Mouse (Mus musculus): ENCODE data around the gene Crtac1.

Gene Crtac1

DNA sequence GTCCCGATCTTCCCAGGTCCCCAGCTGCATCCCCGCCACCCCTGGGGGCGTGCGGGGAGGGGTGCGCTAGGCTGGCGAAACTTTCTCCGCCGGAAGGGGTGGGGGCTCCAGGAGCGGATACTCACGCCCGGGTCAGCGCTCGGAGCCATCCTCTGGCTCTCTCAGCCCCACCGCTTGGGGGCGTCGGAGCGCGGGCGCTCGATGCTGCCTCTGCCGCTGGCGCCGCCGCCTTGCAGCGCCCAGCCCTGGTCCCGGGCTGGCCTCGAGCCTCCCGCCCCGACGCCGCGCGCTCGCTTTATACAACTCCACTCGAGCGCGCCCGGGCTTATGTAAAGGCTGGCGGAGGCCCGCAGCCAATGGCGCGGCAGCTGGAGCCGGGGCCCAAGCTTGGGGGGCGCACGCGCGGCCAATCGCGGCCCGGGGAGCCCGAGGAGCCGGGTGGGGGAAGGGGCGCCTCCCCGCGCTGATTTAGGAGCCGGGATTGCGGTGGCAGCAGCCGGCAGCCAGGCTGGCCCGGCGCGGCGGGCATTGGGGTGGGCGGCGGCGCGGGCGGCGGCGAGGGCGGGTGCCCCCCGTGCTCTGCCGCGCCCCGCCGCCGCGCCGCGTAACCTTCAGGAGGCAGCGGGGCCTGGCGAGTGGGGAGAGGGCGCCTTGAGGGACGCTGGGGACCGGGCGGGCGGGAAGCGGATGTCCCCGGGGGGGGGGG lies at the start of gene Crtac1:
Crtac1 (minus strand) TSS at position 299 of the 706 bp plus-strand sequence.
- DNase-seq (ENCODE audit: low spot score in 2 of 2) = no peak

- DNase-seq (ENCODE audit: low spot score in 2 of 2) = no peak
These were observed 46.7 kb upstream of the Crtac1 start for GRCm38 (mm10) chr19:42478303-42478702.

- DNase-seq (ENCODE audit: low spot score in 2 of 2) = no peak
These were observed 46.2 kb upstream of the Crtac1 start for GRCm38 (mm10) chr19:42477769-42478168.

- no peak for DNase-seq (ENCODE audit: low spot score in 2 of 2)
These were observed 41.2 kb upstream of the Crtac1 start for GRCm38 (mm10) chr19:42472831-42473230.

- DNase-seq (ENCODE audit: low spot score in 2 of 2) = no peak
These were observed 40.0 kb upstream of the Crtac1 start for GRCm38 (mm10) chr19:42471571-42471970.

DNA sequence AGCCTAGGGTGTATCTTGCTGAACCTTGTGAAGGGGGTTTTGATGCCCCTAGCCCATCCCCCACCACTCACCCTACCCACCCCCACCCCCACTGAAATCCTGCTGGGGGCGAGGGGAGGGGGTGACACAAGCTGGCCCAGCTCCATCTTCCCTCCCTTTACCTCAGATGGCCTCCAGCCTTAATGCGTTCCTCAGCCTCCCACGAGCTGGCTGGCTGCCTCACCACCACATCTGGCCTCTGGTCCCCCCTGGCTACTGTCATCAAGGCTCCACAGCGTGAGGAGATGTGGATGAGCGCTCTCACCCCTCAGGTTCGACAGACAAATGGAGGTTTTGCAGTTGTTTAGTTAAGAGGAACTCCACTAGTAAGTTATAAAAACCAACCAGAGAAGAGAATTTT lies 30.3 kb upstream of the Crtac1 start:
- no peak for DNase-seq (ENCODE audit: low spot score in 2 of 2)

DNA sequence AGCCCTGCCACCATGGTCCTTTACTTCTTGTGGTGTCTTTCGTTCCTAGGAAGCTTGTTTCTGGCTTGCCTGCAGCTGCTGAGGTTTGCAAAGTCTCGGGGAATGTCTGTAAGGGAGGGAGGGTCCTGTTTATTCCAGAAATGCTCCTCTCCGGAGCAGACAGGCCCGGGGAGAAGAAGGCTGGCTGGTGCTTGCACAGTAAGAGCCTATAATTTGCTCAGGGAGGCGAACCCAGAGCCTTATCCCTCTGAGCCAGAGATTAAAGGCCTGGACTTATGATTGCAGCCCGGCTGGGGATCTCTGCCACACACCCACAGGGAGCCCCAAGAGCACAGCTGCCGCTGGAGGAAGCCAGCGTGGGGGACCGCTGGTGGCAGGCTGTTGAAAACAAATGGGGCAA lies 29.8 kb upstream of the Crtac1 start:
- DNase-seq (ENCODE audit: low spot score in 2 of 2) = no peak

DNA sequence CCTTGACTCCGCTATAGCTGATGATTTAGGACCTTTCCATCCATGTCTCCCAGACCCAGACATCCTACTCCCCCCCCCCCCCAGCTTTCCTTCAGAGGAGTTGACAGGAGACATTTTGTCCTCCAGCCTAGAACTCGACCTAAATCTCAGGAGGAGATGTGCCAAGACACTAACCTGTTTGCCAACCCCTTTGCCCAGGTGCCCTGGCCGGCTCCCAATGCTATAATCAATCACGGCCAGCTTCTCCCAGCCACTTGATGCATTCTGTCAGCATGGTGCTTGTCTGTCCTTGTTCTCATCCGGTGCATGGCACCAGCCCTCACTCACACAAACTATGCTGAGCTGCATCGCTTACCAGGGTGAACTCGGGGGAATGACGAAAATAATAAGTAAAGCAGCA lies 27.9 kb upstream of the Crtac1 start:
- no peak for DNase-seq (ENCODE audit: low spot score in 2 of 2)

- no peak for DNase-seq (ENCODE audit: low spot score in 2 of 2)
These were observed 23.1 kb upstream of the Crtac1 start for GRCm38 (mm10) chr19:42454481-42455236.

DNA sequence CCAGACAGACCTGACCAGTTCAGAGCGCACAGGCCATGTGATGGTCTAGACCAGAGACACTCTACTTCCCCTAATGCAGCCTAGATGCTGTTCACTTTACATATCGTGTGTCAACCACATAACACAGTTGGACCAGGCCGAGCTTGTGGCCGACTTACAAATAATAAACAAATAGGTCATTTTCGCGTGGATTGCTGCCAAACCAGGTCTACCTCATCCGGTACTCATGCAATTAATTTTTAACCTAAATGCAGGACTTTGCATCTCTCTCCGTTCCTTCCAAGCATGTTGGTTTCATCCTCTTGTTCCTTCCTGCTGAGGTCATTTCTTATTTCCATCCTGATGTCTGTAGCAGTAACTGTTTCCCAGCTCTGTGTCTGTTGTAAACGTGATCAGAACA lies 22.4 kb upstream of the Crtac1 start:
- no peak for DNase-seq (ENCODE audit: low spot score in 2 of 2)

GRCm38 (mm10) chr19:42452539-42452938 lies 21.0 kb upstream of the Crtac1 start:
- no peak for DNase-seq (ENCODE audit: low spot score in 2 of 2)

DNA sequence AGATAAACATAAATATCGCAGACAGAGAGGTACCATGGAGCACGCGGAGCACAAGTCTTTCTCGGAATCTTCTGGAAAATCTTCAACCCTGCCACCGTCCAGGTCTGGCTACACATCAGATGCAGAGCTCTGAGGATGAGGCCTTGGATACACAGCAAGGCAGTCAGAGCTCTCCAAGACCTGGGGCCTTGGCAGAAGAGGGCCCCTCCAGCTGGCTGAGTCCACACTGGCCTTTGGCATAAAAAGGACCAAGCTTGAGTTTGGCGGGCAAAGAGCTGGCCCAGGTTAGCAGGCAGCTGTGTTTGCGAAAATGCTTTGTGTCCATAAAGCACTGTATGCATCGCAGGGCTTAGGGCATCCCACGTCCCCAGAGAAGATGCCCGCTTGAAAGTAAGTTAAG lies 17.0 kb upstream of the Crtac1 start:
- no peak for DNase-seq (ENCODE audit: low spot score in 2 of 2)

DNA sequence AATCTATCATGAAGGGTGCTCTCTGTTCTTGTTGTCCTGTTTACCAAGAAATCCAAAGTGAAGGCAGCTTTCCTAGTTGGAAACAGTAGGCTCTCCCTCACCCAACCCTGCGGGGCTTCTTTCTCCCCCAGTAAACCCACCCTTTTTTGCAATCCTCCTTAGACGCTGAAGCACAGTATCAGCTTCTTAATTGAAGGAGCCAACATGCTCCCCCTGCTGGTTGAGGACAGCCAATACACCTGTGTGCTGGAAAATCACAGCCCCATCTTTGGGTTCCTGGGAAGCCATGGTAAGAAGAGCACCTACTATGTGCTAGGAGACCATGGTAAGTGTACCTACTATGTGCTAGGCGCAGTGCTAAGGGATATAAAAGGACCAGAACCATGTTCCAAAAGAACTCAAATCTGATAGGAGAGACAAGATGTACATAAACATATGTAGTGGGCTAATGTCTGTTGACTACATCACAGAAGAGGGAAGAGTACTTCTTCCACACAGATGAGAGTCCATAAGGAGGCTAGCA lies 12.4 kb upstream of the Crtac1 start:
- no peak for DNase-seq (ENCODE audit: low spot score in 2 of 2)

GRCm38 (mm10) chr19:42443266-42443665 lies 11.7 kb upstream of the Crtac1 start:
- no peak for DNase-seq (ENCODE audit: low spot score in 2 of 2)

DNA sequence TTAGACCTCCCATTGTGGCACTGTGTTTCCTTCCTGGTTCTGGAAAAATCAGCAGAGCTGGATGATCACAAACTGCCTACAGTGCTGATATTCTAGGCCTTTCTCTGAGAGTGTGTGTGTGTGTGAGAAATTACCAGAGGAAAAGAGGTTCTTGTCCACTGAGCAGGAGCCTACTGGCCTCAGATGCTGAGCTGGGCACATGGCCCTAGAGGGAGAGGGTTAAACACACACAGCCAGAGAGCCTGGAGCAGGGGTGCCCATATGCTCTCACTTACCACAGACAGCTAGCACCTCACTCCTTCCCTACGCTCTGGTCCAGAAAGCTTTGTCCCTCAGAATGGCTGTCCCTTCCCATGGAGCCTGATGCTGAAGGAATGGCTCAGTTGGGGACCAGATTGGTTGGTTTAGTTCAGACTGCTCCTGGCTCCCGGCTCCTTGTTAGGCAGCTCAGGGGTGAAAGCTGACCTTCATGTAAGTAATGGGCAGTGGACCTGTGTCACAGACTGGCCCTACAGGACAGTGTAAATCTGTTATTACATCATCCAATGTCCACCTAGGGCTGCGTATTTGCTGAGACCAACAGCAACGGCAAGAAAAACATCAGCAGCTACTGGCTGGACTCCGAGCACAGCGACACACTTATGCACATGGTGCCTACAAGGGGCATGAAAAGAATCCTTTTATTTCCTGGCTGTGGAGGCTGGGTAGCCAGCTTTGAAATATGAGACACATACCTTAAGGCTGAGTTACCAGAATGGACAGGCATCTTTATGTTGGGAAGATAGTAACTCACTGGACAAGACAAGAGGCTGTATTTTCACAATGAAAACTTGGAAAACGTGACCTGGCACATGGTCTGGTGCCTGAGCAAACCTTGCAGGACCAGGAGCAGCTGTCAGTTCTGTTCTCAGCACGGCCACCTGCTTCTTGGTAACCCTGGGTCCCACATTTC lies 10.9 kb upstream of the Crtac1 start:
- no peak for DNase-seq (ENCODE audit: low spot score in 2 of 2)

DNA sequence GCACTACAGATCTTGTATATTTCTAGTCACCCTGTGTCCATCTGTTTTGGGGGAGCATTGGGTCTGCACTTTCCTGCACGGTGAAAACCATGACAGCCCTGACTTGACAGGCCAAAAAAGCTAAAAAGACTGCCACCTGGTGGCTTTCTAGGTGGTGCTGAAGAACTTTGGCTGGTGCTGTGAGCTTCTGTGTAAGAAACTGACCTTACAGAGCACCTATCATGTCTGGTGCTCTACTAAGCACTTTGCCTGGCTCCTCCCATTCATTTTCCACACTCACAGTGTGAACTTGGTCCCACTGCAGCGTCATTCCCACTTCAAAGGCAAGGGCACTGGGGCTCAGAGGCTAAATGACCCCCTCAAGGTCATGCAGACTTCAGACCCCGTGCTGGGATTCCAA lies 8.5 kb upstream of the Crtac1 start:
- no peak for DNase-seq (ENCODE audit: low spot score in 2 of 2)

- DNase-seq (ENCODE audit: low spot score in 2 of 2) = no peak
These were observed 7.8 kb upstream of the Crtac1 start for GRCm38 (mm10) chr19:42439353-42439752.

DNA sequence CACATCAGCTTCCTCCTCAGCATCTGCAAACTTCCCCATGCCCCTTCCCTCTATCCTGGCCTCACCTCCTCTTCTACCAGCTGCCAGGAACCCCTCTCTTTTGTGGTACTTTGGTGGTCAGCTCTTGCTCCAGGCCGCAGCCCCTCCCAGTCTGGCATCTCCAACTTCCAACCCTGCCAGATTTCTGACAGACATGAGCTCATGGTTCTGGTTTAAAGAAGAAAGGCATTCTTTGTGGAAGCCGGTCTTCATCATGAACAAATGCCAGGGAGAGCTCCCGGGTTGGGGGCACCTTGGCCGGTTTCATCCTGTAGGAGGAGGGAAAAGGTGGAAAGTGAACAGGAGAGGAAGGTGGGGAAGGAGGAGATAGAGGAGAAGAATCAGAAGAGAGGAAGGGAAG lies 4.0 kb upstream of the Crtac1 start:
- DNase-seq (ENCODE audit: low spot score in 2 of 2) = no peak

GRCm38 (mm10) chr19:42432761-42433160 lies 1.2 kb upstream of the Crtac1 start:
- no peak for DNase-seq (ENCODE audit: low spot score in 2 of 2)

DNA sequence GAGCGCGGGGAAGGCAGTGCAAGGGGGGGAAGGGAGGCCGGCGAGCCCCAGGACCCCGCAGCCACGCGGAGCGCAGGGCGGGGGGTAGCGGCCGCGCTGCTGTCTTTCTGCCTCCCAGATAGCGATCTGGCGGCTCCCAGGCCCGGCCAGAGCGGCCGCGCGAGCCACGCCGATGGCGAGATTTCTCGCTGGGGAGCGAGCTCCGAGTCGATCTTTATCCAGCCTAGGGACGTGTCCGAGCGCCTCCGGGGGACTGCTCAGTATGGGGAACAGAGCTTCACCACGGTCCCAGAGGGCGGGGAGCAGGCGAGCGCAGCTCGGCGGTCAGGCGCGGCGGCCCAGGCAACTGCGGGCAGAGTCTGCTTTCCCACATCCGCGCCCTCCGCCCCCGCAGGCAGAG lies 608 bp upstream of the Crtac1 start:
- no peak for DNase-seq (ENCODE audit: low spot score in 2 of 2)

DNA sequence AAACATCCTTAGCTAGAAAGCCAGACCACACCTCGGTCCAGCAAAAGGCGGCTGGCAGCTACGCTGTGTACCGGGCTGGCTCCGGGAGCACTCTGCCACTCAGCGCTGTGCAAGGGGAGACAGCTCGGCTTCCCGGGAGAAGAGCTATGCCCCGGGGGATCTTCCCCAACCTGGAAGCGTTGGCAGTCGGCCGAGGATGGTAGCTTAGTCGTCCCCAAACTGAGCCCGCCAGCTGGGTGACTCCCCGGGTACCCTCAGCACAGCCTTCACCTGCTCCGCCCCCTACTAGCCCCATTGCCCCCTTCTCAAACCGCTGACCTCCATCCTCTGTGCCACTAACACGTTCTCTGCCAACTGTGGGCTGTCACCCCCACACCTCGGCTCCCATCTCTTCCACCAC lies 602 bp downstream of the Crtac1 start:
- no peak for DNase-seq (ENCODE audit: low spot score in 2 of 2)

- no peak for DNase-seq (ENCODE audit: low spot score in 2 of 2)
These were observed 2.2 kb downstream of the Crtac1 start for GRCm38 (mm10) chr19:42429410-42429809.

Measured in spleen, postnatal 4 days (tissue).